Mouse (Mus musculus) thymus, postnatal 4 days (tissue): ENCODE data around the gene Timp1.
A peak's percentile ranks its signal among the peaks of the same experiment; 100 is the strongest.

Experiments
- DNase-seq: peaks from one replicate; pipeline ENCODE4 v3.0.0; 2021

Timp1 gene

GRCm38 (mm10) chrX:20869962-20870513 lies at the start of gene Timp1:
TSS of gene Timp1 (plus strand) at chrX:20870166.
- peak; percentile 15 for DNase-seq

- DNase-seq, result peak; percentile 11
These were observed 41.0 kb upstream of the Timp1 start for GRCm38 (mm10) chrX:20828934-20829333.

- DNase-seq, result no peak
These were observed 22.7 kb upstream of the Timp1 start for GRCm38 (mm10) chrX:20847232-20847631.

GRCm38 (mm10) chrX:20847816-20848215 lies 22.1 kb upstream of the Timp1 start:
- no peak for DNase-seq

- DNase-seq, result peak; percentile 85
These were observed 21.5 kb upstream of the Timp1 start for GRCm38 (mm10) chrX:20848256-20848984.

- no peak for DNase-seq
These were observed 16.2 kb upstream of the Timp1 start for GRCm38 (mm10) chrX:20853794-20854193.

- no peak for DNase-seq
These were observed 8.4 kb upstream of the Timp1 start for GRCm38 (mm10) chrX:20861453-20862104.

- peak; percentile 13 for DNase-seq
These were observed 7.6 kb upstream of the Timp1 start for GRCm38 (mm10) chrX:20862105-20863065.

- no peak for DNase-seq
These were observed 6.5 kb upstream of the Timp1 start for GRCm38 (mm10) chrX:20863161-20864101.

- DNase-seq, result no peak
These were observed 1.9 kb upstream of the Timp1 start for GRCm38 (mm10) chrX:20868091-20868490.

- DNase-seq, result no peak
These were observed 763 bp upstream of the Timp1 start for GRCm38 (mm10) chrX:20869203-20869602.

- DNase-seq, result no peak
These were observed 3.0 kb downstream of the Timp1 start for GRCm38 (mm10) chrX:20872928-20873500.

- DNase-seq, result no peak
These were observed 5.3 kb downstream of the Timp1 start for GRCm38 (mm10) chrX:20875241-20875640.

GRCm38 (mm10) chrX:20910074-20910473 lies 40.1 kb downstream of the Timp1 start:
- DNase-seq, result no peak

GRCm38 (mm10) chrX:20913726-20914125 lies 43.8 kb downstream of the Timp1 start:
- DNase-seq, result no peak

GRCm38 (mm10) chrX:20915075-20915474 lies 45.1 kb downstream of the Timp1 start:
- DNase-seq, result no peak

- DNase-seq, result no peak
These were observed 50.4 kb downstream of the Timp1 start for GRCm38 (mm10) chrX:20920249-20920843.

- DNase-seq, result peak; percentile 72
These were observed 50.9 kb downstream of the Timp1 start, which contains the start of gene Syn1 for GRCm38 (mm10) chrX:20920844-20921364. TSS of gene Syn1 (minus strand) at chrX:20921004.

GRCm38 (mm10) chrX:20921366-20921765 lies 51.4 kb downstream of the Timp1 start:
- no peak for DNase-seq

GRCm38 (mm10) chrX:20923506-20923905 lies 53.5 kb downstream of the Timp1 start:
- no peak for DNase-seq
